Mouse (Mus musculus) ES-E14 (cell line): ENCODE data around the gene Csgalnact2.

Experiments
- HCFC1 ChIP-seq: IDR thresholded peaks from 2 replicates; pipeline ENCODE4 v1.6.1; 2012; ENCODE audit warnings: low read length, inconsistent platforms, borderline replicate concordance; ENCODE audit not compliant: insufficient read depth
- ZC3H11A ChIP-seq: IDR thresholded peaks from 2 replicates; pipeline ENCODE4 v1.6.1; 2012; ENCODE audit warnings: low read depth, mild to moderate bottlenecking, inconsistent platforms, low read length, borderline replicate concordance

GRCm38 (mm10) chr6:118168106-118168505 is 29.2 kb upstream of the Csgalnact2 start:
- TF ChIP-seq HCFC1 (no peak), ZC3H11A (no peak)
